Mouse (Mus musculus) right cerebral cortex, postnatal 14 days (tissue): Measurements from ENCODE around the gene Dmap1.

Source experiments
- DNase-seq: peaks from one replicate; pipeline ENCODE4 v3.0.0; 2022

Dmap1 gene

GRCm38 (mm10) chr4:117681931-117682461, at the start of gene Dmap1:
Dmap1 (minus strand) TSS chr4:117682273.
- DNase-seq = peak; percentile 81

DNA sequence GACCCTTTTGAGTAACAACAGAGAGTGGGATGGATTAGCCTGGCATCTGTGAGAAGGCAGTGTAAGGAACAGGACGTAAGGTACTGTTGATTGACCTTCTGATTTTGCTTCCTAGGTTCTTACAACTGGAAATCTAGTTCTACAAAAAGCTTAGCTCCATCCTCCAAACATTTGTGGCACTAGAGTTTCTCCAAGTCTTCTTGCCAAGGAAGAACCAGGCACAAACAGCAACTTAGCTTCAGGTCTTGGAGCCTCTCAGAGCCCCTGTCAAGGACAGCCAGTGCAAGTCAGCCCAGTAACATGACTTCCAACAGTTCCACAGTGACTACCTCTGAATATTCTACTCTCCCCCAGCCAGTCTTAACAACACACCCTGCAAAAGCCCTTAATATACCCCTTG, 42.0 kb upstream of the Dmap1 start, which contains the start of gene Gm12845:
TSS of gene Gm12845 (plus strand) at position 301 of the 400 bp plus-strand sequence.
- no peak for DNase-seq

DNA sequence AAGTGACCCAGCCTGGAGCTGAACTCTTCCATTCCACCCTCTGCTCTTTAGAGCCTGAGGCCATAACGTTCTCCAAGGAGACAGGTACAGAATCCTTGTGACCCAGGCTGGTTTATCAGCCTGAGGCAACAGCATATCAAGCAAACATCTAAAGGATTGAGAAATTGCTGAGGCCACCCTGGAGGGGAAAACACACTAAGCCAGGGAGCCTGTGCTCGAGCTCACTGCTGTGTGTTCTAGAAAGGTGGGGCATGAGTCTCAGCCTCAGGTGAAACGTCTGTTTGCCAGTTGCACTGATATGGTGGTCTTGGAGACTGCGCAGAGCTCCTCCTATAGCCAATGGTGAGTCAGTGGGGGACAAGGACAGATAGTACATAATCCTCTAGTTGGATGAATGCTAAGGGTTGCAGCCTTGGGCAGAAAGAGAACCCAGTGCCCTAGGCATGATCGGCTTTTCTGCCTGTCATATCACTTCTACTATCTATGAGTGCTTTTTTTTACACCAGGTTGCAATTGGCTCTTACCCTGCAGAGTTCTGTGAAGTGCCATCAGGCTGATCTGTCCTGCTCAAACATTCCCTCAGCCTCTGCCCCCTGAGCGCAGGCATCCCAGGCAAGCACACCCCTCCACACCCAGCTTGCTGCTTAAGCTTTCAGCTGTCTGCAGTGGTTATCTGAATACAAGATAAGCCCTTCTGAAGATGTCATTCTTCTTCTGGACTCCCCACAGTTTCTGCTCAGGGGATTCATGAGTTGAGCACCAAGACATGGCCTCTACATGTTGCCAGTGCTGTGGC, 31.4 kb upstream of the Dmap1 start:
- no peak for DNase-seq

- no peak for DNase-seq
These were observed 30.2 kb upstream of the Dmap1 start for GRCm38 (mm10) chr4:117712314-117712713.

- no peak for DNase-seq
These were observed 26.9 kb upstream of the Dmap1 start for GRCm38 (mm10) chr4:117708780-117709550.

- peak; percentile 64 for DNase-seq
These were observed 23.3 kb upstream of the Dmap1 start for GRCm38 (mm10) chr4:117705361-117705760.

DNA sequence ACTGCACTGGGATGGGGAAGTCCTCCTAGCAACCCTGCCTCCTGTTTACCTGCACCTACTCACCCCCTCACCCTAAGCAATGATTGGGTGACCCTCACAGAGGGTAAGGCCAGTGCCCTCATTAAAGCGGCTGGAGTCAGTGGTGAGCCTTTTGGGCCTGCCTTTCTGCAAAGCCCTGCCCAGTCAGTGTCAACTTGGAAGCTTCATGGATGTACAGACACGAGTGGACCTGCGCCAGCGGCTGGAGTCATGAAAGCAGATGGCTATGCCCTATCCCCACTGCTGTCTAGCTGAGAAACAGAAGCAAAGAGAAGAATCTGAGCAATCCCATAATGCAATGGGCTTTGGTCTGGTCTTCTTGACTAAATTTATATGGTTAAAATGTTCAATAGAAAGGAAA, 4.3 kb upstream of the Dmap1 start:
- no peak for DNase-seq

- no peak for DNase-seq
These were observed 1.1 kb upstream of the Dmap1 start for GRCm38 (mm10) chr4:117683048-117683768.

- no peak for DNase-seq
These were observed 390 bp upstream of the Dmap1 start for GRCm38 (mm10) chr4:117682463-117682862.

DNA sequence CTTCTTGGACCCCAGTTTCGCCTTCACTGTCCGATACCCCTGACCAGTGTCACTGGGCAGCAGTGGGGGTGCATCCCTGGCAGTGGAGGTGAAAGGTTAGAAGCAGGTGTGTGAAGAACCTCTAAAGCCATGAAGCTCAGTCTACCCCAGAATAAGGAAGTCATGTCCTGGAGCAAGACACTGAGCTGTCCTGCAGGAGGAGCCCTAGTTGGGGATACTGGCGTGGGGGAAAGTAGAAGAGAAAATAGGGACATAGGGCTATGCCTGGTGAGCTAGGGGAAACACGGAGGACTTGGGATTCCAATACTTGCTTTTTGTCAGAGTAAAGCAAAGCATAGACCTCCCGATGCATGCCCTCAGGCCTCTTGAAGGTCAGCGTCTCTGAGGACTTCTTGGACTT, 1.1 kb downstream of the Dmap1 start:
- DNase-seq = no peak

- DNase-seq = peak; percentile 89
These were observed 5.2 kb downstream of the Dmap1 start for GRCm38 (mm10) chr4:117676903-117677302.

DNA sequence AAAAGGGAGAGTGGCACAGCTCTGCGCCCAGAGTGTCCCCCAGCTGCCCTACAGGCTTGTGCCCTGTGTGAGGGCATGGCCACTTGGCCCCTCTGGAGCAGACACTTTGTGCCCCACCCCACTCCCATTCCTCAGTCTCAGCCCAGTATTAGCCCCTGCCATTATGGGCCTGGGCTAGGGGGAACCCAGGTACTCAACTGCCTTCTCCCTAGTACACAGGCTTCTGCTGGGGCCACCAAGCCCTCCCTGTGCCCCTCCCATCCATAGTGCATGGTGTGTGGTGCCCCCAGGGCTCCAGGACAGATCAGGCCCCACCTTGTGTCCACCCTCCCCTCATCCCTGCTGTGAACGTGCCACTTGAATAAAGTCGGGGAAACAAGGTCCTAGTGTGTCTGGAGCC, 8.2 kb downstream of the Dmap1 start:
- DNase-seq = no peak

DNA sequence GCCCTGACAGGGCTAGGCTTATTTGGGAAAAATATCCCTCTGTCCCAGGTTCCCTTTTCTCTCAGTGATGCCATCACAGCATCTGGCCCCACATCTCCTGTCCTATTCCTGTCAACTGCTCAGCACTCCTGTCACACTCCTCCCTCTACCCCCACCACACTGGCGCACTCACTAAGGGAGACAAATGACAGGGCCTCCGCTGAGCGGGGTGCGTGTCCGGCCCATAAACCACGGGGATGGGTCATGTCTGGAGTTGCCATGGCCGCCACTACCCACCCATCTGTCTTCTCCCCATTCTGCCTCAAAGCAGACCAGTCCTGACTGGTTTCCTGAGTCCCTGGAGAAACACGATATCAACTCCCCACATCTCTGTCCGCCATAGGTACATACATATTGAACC, 10.0 kb downstream of the Dmap1 start:
- no peak for DNase-seq

DNA sequence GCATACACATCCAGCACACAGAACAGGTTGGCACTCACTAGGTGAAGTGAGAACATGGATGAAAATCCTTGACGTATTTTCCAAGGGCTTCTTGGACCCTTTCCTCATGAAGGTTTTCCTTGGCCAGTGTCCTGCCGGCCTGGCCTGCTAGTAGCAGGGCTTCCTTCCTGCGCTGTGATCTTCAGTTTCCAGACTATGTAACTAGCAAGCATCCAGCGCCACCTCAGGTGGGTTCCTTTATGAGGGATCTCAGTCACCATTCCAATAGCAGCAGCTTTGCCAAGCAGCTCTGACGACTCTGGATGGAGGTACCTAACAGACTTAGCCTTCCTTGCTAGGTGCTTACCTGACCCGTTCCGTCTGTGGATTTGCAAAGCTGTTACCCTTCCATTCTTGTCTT, 12.2 kb downstream of the Dmap1 start:
- no peak for DNase-seq

DNA sequence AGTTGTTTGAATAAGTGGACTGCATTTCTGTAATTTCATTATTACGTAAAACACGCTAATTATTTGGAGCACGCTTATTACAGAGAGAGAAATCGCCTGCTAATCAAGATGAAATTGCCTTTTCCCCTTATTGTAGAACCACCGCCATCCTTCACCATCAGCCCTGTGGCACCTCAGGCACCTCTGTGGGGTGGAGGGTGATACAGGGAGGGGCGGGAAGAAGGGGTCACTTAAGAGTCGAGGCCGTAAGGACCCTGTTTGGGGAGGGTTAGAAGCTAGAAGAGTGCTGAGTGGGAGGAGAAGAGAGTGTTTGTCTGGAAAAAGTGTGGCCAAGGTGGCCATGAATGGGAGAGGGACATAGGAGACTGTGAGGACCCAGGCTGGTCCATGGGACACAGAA, 16.0 kb downstream of the Dmap1 start:
- no peak for DNase-seq

DNA sequence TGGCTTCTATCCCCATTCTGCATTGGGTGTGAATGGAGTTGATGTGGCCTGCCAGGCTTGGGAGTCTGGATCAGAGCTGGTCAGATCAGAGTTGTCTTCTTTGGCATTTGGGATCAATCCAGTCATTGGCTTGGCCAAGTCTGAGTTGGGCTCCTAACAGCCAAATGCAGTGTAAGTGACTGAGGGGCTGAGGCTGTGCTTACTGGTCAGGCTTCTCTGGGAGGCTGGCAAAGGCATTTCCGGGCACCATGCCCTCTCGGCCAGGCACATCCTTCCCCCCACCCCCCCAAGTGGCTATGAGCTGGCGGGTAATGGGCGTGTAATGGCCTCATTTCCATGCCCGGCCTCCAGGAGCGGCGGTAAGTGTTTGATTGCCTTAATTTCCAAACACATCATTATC, 16.5 kb downstream of the Dmap1 start:
- no peak for DNase-seq

- no peak for DNase-seq
These were observed 17.5 kb downstream of the Dmap1 start for GRCm38 (mm10) chr4:117664411-117665137.

DNA sequence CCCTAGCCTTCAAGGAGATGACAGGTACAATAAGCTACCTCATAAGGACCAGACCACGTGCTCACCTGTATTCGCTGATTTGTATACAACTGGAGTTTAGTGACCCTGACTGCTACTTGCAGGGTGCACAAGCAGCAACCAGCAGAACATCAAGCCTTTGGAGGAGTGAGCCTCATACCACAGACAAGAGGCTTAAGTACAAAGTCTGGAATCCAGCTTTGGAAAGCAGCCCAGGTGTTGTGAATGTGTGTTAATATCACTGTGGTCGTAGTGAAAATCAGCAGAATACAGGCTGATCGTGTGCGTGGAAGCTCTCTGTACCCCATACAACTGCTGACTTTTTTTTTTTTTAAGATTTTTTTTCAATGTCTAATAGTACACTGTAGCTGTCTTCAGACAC, 22.1 kb downstream of the Dmap1 start:
- DNase-seq = no peak

DNA sequence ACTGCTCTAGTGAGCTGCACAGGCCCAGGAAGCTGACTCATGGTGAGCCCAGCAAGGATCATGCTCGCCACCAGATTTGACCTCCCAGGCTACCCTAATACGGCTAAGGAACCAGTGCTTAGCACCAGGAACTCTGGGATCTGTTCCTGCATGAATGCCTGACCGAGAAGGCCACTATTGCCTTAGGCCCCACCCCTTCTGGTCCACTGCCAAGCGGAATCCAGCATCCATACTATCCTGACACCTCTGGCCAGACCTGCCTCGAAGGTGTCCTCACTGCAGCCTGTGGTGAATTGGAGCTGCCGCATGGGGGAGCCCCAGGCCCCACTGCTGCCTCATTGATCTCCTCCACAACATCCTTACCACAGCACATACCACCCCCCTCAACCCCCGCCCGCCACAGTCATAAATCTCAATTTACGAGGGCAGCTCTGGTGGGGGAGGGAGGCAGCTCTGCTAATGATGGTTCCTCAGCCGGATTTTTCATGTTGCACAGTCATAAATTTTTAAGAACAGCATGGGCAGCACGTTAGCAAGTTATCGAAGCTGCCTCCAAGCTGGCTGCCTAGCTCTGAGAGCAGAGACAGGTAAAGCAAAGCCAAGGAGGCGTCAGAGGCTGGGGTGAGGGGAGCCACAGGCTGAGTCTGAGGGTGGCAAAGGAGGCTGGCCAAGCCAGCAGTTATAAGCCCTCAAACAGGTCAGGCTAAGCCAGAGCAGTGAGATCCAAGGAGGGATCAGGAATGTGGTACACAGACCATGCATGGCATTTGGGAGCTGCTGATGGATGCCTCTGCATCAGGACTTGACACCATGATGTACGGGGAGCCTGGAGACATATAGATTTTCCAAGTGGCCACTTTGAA, 23.3 kb downstream of the Dmap1 start:
- DNase-seq = no peak

- DNase-seq = no peak
These were observed 24.4 kb downstream of the Dmap1 start for GRCm38 (mm10) chr4:117657646-117658045.

GRCm38 (mm10) chr4:117656961-117657360, 25.1 kb downstream of the Dmap1 start:
- no peak for DNase-seq

DNA sequence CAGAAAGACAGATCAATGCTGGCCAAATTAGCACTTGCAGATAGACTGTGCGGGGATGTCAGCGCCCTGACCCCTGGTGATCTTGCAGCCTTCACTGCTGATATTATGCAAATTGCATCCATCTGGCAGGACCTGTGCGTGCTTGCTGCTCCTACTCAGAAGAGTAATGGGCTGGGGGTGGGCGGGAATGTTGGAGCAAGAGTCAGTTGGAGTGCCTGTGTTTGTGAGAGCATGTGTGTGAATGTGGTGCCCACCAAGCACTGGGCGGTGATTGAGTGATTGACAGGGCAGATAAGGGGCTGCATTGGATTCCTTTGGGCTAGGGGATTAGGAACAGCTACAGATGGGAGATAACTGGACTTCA, 26.6 kb downstream of the Dmap1 start:
- no peak for DNase-seq
